Mouse (Mus musculus): ENCODE data around the gene Asb16.

DNA sequence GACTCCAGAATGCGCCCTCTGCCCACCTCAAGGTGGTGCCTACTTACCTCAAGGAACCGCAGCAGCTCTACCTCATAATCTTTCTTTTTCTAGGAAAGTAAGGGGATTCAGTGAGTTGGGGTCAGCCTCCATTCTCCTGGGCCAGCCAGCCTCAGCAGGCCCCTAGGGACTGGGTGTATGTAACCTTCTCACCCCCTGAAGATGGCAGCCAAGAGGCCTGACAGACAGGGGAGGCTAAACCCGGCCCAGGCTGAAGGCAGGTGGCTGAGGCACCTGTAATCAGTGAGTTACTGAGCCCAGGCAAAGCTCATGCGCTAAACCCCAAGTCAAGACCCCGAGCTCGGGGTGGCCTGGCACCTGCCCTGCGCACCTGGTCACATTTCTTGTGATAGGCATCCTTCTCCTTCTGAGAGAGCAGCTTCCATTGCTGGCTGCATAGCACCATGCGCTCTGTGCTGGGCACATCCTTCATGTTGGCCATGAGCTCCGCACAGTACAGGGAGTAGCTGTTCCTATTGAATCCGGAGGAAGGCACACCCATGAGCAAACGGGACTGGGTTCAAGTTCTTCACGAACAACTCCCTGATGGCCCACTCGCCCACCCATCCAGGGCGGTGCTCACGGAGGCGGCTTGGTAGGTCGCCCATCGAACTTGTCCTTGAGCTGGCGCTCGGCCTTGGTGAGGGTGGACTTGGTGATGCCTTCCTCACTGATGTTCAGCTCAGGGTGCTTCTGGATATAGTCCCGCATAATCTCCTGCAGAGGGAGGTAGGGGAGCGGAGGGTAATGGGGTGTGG is 41.5 kb downstream of the Asb16 start:
- TF ChIP-seq POLR2A (IDR thresholded peaks at IDR 0.05; ENCODE audit: borderline replicate concordance, low read depth, low read length): no peak
- no peak for TF ChIP-seq CTCF (IDR thresholded peaks at IDR 0.05; ENCODE audit: low read depth, low read length)

Data from bone marrow macrophage, adult 2 months (primary cell).